Mouse (Mus musculus) adrenal gland, adult 2 months (tissue): ENCODE results near the gene Sctr. TPM values are rescaled to one million over a fixed set of nuclear protein-coding genes. Genes with fewer than 3 reads are reported as not detected.

ENCODE experiments used
- DNase-seq: peaks from one replicate; pipeline ENCODE4 v3.0.0; 2021
- polyA plus RNA-seq: library from polyadenylated mRNA; depleted of rRNA; stranded (reverse); fragments of >200 nt; gene quantifications from 2 replicates; pipeline ENCODE4 v1.2.3, GENCODE M21; 2012; rRNA removed
- total RNA-seq, 2 experiments: library from RNA; stranded (reverse); gene quantifications; 2 replicates each; pipeline ENCODE4 v1.2.3; 2021

The Sctr gene
- total and polyA plus RNA-seq, 3 experiments, result 10.0 to 18.9 (median 10.8) TPM

DNA sequence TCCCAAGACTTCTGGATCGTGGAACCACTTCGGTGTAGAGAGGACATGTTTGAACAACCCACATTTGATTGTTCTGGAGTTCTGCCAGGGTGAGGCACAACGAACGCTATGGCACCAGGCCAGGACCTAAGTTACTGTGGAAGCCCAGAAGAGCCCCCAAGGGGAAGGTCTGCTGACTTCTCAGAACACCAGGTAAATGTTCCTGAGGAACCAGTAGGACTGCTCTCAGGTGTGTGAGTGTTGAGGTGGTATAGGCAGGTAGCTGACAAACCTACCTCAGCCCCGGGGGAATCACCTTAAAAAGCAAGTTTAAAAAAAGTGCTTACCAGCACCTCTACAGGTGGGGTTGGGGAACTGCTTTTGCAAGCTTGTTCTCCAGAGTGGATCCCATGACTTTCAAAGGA is 98.9 kb downstream of the Sctr start:
- no peak for DNase-seq

DNA sequence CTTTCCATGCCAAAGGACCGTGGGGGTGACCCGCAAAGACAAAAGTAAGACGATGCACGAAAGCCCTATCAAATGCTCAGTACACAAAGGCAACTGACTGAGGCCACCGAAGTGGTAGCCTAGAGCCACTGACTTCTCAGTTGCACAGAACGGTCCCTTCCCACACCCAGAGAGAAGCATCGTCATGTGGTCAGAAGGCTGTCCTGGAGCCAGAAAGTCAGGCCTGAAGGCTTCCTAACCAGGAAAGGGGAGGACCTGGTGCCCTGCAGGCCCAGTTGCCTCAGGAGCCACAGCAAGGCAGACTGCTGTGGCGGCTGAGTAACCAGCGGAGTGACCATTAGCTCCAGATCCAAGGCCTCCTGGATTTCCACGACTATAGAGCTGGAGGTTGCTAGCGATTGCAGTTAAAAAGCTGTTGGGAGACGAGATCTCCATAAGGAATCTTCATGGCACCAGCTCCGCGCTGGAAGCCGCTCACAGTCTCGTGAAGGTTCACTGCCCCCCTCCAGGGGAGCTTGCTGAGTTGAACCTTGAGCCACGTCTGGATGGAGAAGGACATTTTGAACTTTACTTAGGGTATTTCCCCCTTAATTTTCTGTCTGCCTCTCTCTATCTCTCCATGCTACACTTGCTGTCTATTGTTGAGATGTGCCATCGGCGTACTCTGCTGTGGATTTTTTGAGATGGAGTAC is 103.2 kb downstream of the Sctr start:
- no peak for DNase-seq

DNA sequence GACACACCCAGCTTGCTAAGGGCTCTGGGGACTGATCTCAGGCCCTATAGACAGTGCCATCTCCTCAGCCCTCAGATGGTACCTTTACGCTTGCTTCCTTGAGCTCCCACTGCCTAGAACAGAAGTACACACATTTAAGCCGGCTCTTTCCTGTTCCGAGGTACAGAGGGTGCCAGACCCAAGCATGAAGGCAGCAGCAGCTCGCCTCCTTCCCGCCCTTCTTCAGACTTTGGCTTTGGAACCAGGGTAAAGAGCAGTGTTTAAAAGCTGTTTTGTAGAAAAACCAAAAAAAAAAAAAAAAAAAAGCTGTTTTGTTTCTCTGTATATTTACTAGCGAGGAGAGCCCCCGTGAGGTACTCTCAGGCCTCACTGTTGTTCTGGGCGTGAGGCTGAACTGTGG is 105.1 kb downstream of the Sctr start:
- DNase-seq, result no peak

DNA sequence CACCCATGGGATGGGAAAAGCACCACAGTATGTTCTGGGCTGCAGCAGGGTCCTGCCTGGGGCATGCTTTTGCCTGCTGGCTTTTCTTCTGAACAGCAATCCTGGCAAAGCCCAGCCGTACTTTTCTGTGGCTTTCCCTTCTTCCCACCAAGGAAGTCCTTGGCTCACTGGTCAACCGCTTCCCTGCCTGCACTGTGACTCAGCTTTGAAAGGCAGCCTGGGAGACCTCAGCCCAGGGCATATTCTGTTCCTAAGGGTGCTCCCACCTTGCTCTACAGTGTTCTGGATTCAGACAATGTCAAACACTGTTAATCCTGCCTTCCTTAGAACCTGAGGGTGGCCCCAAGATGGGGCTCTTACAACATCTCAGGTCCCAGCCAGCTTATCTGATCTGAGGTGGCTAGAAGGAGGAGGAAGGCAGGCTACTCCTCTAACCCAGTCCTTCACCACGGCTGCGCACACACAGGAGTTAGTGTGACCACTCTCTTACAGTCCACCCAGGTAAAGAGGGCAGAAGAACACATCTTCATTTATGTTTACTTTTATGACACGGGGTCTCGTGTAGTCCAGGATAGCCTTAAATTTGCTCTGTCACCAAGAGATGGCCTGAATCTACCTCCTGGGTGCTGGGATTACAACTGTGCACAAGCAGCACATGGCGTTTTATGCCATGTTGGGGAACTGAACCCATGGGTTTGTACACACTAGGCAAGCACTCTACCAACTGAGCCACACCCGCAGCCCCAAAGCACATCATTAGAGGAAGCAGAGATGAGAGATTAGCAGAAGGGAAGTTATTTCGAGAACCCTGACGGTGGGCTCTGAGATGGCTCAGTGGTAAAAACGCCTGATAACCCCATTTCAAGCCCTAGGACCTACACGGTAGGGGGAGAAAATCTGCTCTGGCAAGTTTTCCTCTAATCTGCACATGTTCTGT is 105.8 kb downstream of the Sctr start:
- DNase-seq, result peak; percentile 36

Other genes starting within 250 kb of the Sctr start
- gene Ptpn4, start 169.3 kb upstream of the Sctr start, total RNA-seq, result 10 to 100 TPM; 25.6 to 40.8 TPM
- 4.9 and 9.2 TPM in 2 replicates for gene Ptpn4, start 169.3 kb upstream of the Sctr start, polyA plus RNA-seq
- gene Tmem177, start 93.7 kb upstream of the Sctr start, total RNA-seq, result 10 to 100 TPM in 1 of 2 experiments, 1 to 10 TPM in 1; 6.1 to 10.9 TPM
- 3.4 and 4.1 TPM in 2 replicates for gene Tmem177, start 93.7 kb upstream of the Sctr start, polyA plus RNA-seq
- gene Cfap221, start 9.7 kb upstream of the Sctr start, total RNA-seq, result under 1 TPM; 0.24 to 0.37 TPM
- 0.04 and 0.08 TPM in 2 replicates for gene Cfap221, start 9.7 kb upstream of the Sctr start, polyA plus RNA-seq
- gene Tmem37, start 67.2 kb downstream of the Sctr start, total RNA-seq, result 10 to 100 TPM in 1 of 2 experiments, 1 to 10 TPM in 1; 9.8 to 22.6 TPM
- 22.4 and 32.9 TPM in 2 replicates for gene Tmem37, start 67.2 kb downstream of the Sctr start, polyA plus RNA-seq
- gene Dbi, start 114.2 kb downstream of the Sctr start, total RNA-seq, result 1,000 to 10,000 TPM; 1,195 to 1,389 TPM
- 375 and 512 TPM in 2 replicates for gene Dbi, start 114.2 kb downstream of the Sctr start, polyA plus RNA-seq
- 10 to 100 TPM; 11.7 to 12.2 TPM for gene 3110009E18Rik, start 114.3 kb downstream of the Sctr start, total RNA-seq
- 0.59 and 0.68 TPM in 2 replicates for gene 3110009E18Rik, start 114.3 kb downstream of the Sctr start, polyA plus RNA-seq